Mouse (Mus musculus): ENCODE measurements around the gene Creb5. TPM values are rescaled to one million over a fixed set of nuclear protein-coding genes. Genes with fewer than 3 reads are reported as not detected.
A peak's percentile ranks its signal among the peaks of the same experiment; 100 is the strongest.

Creb5 gene
- 4.5 and 7.4 TPM in 2 replicates for polyA plus RNA-seq (2011; ENCODE audit: insufficient read length, low read depth, missing spikeins)

GRCm38 (mm10) chr6:53287038-53287561 is at the start of gene Creb5:
Gene Creb5 (plus strand): TSS chr6:53287270.
- Histone ChIP-seq H3K4me3 (ENCODE audit: insufficient read depth, low read length) (peak within 1 kb of the TSS; percentile 73), H3K27ac (ENCODE audit: insufficient read depth, low read length) (no peak within 1 kb of the TSS), H3K4me1 (ENCODE audit: control insufficient read depth, insufficient read depth, low read length) (peaks cover 4% of the 10 kb centered on the region)
- TF ChIP-seq POLR2A (IDR thresholded peaks at IDR 0.05; ENCODE audit: low read depth, low read length) = no peak; the same call in 1 of the 2 replicates
- TF ChIP-seq CTCF (IDR thresholded peaks at IDR 0.05; ENCODE audit: borderline replicate concordance, insufficient read depth, low read length) = no peak

- no peak for TF ChIP-seq CTCF (IDR thresholded peaks at IDR 0.05; ENCODE audit: borderline replicate concordance, insufficient read depth, low read length)
- no peak for TF ChIP-seq POLR2A (IDR thresholded peaks at IDR 0.05; ENCODE audit: low read depth, low read length)
- no peak overlapping the region for H3K27ac ChIP-seq (ENCODE audit: insufficient read depth, low read length)
- no peak overlapping the region for H3K4me3 ChIP-seq (ENCODE audit: insufficient read depth, low read length)
- H3K4me1 ChIP-seq (ENCODE audit: control insufficient read depth, insufficient read depth, low read length) = peaks cover 3% of the 10 kb centered on the region; the same call in 1 of the 2 replicates
Measured at GRCm38 (mm10) chr6:53259841-53260240, 27.2 kb upstream of the Creb5 start.

DNA sequence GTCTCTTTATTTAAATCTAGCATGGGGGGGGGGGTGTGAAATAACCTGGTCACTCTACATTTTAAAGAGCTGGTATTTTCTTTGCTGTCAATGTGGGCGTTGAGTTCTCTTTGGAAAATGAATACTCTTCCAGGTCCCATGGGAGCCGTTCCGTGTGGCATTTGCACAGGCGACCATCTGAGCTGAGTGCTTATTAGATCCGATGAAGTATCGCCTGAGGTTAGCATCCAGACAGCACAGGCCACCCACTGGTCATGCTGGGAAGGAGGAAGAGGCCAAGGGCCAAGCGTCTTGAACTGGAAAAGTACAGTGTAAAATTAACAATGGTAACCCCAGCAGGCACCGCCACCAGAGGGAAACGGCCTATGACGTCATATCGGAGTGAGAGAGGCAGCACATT is 24.7 kb upstream of the Creb5 start:
- no peak for TF ChIP-seq CTCF (IDR thresholded peaks at IDR 0.05; ENCODE audit: borderline replicate concordance, insufficient read depth, low read length)
- no peak for TF ChIP-seq POLR2A (IDR thresholded peaks at IDR 0.05; ENCODE audit: low read depth, low read length)
- Histone ChIP-seq H3K27ac (ENCODE audit: insufficient read depth, low read length) (no peak overlapping the region), H3K4me3 (ENCODE audit: insufficient read depth, low read length) (no peak overlapping the region), H3K4me1 (ENCODE audit: control insufficient read depth, insufficient read depth, low read length) (no peaks in the 10 kb centered on the region)

DNA sequence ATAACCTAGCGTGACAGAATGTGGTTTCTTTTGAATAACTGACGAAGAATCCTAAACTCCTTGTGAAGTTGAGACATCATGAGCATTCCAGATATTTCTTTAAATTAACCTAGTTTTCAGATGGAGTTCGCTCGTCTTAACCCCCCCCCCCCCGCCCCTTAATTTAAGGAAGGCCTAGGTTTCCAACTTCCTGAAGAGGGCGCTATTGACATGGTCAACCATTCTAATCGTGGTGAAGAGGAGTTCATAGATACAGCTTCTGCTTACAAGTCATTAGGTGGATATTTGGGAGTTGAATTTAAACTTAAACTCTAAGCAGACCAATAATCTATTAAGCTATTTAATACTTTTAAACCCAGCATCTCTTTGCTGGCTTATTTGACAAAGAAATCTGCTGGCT is 20.0 kb upstream of the Creb5 start:
- no peak overlapping the region for H3K27ac ChIP-seq (ENCODE audit: insufficient read depth, low read length)
- TF ChIP-seq POLR2A (IDR thresholded peaks at IDR 0.05; ENCODE audit: low read depth, low read length) (no peak), CTCF (IDR thresholded peaks at IDR 0.05; ENCODE audit: borderline replicate concordance, insufficient read depth, low read length) (no peak)
- H3K4me3 ChIP-seq (ENCODE audit: insufficient read depth, low read length) = no peak overlapping the region
- H3K4me1 ChIP-seq (ENCODE audit: control insufficient read depth, insufficient read depth, low read length) = no peaks in the 10 kb centered on the region

DNA sequence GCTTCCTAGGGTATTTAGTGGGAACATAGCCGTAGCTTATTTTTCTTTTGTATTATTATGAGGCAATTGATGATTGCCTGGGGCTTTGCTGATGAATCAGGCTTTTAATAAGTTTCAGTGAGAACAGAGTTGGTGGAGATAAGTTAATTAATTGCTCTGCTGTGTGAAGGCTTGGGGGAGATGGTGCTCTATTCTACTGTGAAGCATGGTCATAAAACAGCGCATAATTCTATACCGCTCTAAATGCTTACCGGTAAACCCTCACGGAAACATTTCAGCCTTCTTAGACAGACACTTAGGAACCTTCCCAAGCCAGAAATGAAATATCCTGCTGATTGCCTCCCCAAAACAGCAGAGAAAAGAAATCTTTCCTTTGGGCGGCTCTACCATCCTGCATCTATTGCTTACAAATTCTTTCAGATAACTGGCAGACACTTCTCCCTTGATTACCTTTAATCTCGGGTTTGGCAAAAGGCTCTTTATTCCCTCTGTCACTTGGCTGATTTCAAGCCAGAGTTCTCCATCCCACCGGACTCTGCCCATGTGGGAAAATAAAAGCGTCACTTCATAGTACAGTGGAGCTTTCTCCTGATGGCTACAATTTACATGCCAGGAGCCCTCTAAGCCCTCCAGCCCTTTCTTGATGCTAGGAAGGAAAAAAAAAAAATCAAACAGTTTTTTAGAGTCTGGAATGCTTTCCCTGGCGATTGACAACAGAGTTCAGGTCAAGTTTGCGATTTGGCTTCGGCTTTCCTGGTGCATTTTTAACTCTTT is 19.2 kb upstream of the Creb5 start:
- H3K4me3 ChIP-seq (ENCODE audit: insufficient read depth, low read length) = no peak overlapping the region
- TF ChIP-seq POLR2A (IDR thresholded peaks at IDR 0.05; ENCODE audit: low read depth, low read length) (no peak), CTCF (IDR thresholded peaks at IDR 0.05; ENCODE audit: borderline replicate concordance, insufficient read depth, low read length) (no peak)
- H3K27ac ChIP-seq (ENCODE audit: insufficient read depth, low read length) = no peak overlapping the region
- no peaks in the 10 kb centered on the region for H3K4me1 ChIP-seq (ENCODE audit: control insufficient read depth, insufficient read depth, low read length)

GRCm38 (mm10) chr6:53271216-53271615 is 15.9 kb upstream of the Creb5 start:
- Histone ChIP-seq H3K4me1 (ENCODE audit: control insufficient read depth, insufficient read depth, low read length) (no peaks in the 10 kb centered on the region), H3K4me3 (ENCODE audit: insufficient read depth, low read length) (no peak overlapping the region), H3K27ac (ENCODE audit: insufficient read depth, low read length) (no peak overlapping the region)
- no peak for TF ChIP-seq CTCF (IDR thresholded peaks at IDR 0.05; ENCODE audit: borderline replicate concordance, insufficient read depth, low read length)

DNA sequence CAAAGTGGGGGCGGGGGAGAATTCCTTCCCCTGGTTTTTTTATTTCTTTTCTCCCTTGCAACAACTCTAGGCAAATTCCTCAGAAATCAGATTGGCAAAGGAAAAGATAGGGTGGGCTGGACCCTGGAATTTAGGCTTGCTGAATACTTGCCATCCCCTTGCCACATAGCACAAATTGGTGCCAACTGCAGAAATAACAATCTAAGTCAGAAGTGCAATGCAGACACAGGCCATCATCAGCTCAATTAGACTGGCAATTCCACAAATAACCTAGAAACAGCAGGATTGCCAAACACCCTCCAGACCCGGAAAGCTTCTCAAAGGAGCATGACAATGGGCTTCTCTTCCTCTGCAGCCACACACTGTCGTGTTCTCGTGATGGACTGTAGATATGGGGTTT is 15.4 kb upstream of the Creb5 start:
- no peak overlapping the region for H3K27ac ChIP-seq (ENCODE audit: insufficient read depth, low read length)
- no peak overlapping the region for H3K4me3 ChIP-seq (ENCODE audit: insufficient read depth, low read length)
- TF ChIP-seq POLR2A (IDR thresholded peaks at IDR 0.05; ENCODE audit: low read depth, low read length) (no peak), CTCF (IDR thresholded peaks at IDR 0.05; ENCODE audit: borderline replicate concordance, insufficient read depth, low read length) (no peak)
- no peaks in the 10 kb centered on the region for H3K4me1 ChIP-seq (ENCODE audit: control insufficient read depth, insufficient read depth, low read length)

GRCm38 (mm10) chr6:53286389-53287037 is 557 bp upstream of the Creb5 start:
- Histone ChIP-seq H3K4me1 (ENCODE audit: control insufficient read depth, insufficient read depth, low read length) (peaks cover 4% of the 10 kb centered on the region), H3K4me3 (ENCODE audit: insufficient read depth, low read length) (peak overlapping the region; percentile 34), H3K27ac (ENCODE audit: insufficient read depth, low read length) (no peak overlapping the region)
- TF ChIP-seq CTCF (IDR thresholded peaks at IDR 0.05; ENCODE audit: borderline replicate concordance, insufficient read depth, low read length) (no peak), POLR2A (IDR thresholded peaks at IDR 0.05; ENCODE audit: low read depth, low read length) (no peak)

GRCm38 (mm10) chr6:53287562-53288381 is 702 bp downstream of the Creb5 start:
- H3K4me1 ChIP-seq (ENCODE audit: control insufficient read depth, insufficient read depth, low read length) = peaks cover 4% of the 10 kb centered on the region
- H3K4me3 ChIP-seq (ENCODE audit: insufficient read depth, low read length) = peak overlapping the region; percentile 73
- TF ChIP-seq CTCF (IDR thresholded peaks at IDR 0.05; ENCODE audit: borderline replicate concordance, insufficient read depth, low read length) (no peak), POLR2A (IDR thresholded peaks at IDR 0.05; ENCODE audit: low read depth, low read length) (no peak)
- no peak overlapping the region for H3K27ac ChIP-seq (ENCODE audit: insufficient read depth, low read length)
